Mouse (Mus musculus) myocyte (in vitro differentiated cells): ENCODE measurements around the gene Gm20388.

Source experiments
- E2F4 ChIP-seq: IDR thresholded peaks from one replicate; pipeline ENCODE4 v1.6.1; 2011; ENCODE audit warnings: mild to moderate bottlenecking, control low read depth, moderate library complexity; ENCODE audit not compliant: insufficient read depth
- POLR2A ChIP-seq: IDR thresholded peaks from one replicate; pipeline ENCODE4 v1.6.1; 2011; ENCODE audit warnings: low read depth, mild to moderate bottlenecking, control low read depth, moderate library complexity; ENCODE audit not compliant: insufficient read length
- SRF ChIP-seq: IDR thresholded peaks from one replicate; pipeline ENCODE4 v1.6.1; 2011; ENCODE audit warnings: low read depth; ENCODE audit not compliant: control insufficient read depth, insufficient read length

DNA sequence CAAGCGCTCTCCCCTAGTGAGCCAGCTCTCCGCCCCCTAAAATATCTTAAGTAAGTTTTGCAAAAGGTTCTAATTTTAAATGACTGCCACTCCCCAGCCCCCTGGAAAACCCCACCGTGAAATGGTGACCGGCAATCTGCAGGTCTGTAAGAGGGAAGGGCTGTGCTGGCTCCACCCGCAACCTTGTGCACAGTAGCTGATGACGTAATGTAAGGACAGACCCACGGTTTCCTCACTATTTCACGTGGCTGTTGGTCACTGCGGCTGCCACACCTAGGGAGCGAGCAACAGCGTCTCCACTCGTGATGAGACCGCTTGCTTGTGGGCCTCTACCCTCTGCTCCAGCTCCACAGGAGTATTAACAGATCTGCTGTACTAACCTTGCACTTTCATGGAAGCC, 1895.5 kb downstream of the Gm20388 start:
- TF ChIP-seq POLR2A: no peak
- TF ChIP-seq E2F4: no peak
- no peak for TF ChIP-seq SRF
